Mouse (Mus musculus): ENCODE measurements around the gene Pdzd2. TPM values are rescaled to one million over a fixed set of nuclear protein-coding genes. Genes with fewer than 3 reads are reported as not detected.

The Pdzd2 gene
- total RNA-seq, 4 experiments from 2014 or later: 67.0 to 85.4 (median 77.8) TPM

DNA sequence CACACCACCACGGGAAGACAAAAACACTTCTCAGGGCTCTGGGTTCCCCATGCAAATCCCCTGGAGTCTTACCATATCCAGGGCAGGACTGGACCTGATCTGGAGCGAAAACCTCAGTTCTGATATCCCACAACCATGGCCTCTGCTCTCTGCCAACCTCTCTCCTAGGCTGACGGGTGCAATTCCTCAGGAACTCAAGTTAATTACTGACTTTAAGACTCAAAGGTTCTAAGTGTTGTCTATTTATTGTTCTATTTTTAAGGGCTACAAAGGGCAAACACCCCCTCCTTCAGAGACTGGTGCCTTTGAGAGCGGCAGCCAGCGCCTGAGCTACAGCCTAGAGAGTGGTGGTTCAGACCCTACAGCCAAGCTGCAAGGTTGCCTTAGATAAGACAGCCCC, 65.7 kb downstream of the Pdzd2 start:
- DNase-seq (ENCODE audit: low spot score in 2 of 2): no peak

DNA sequence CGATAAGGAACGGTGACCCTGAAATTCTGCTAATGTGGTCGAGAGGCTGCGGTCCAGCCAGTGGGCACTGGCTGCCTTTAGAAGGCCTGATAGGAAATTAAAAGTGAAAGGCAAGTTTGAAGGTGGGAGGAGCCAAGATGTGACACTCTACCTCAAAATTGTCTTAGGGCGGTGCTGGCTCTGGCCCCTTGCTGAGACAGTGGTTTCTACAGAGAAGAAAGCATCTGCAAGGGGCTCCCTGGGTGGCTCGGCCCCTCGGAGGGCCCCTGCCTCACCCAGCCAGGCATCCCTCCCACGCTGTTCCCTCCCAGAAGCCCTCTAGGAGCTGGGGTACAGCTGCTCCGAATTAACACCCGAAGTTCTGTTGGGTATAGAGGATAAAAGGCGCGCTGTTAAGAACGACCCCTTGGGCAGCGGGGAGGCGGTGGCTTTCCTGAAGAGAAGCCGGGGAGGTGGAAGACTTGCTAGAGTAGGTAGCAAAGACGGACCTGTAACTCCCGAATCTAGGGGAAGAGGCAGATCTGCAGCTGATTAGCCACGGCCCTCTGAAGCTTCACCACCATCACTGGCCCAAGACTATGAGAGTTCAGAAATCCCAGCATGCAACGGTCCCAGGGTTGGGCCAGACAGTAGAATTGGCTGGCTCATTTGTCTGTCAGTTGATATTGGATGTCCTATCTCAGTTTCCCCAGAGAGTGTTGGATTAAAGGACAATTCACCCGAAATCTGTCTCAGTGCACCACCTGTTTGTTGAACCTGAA, 71.8 kb downstream of the Pdzd2 start:
- no peak for DNase-seq (ENCODE audit: low spot score in 2 of 2)

DNA sequence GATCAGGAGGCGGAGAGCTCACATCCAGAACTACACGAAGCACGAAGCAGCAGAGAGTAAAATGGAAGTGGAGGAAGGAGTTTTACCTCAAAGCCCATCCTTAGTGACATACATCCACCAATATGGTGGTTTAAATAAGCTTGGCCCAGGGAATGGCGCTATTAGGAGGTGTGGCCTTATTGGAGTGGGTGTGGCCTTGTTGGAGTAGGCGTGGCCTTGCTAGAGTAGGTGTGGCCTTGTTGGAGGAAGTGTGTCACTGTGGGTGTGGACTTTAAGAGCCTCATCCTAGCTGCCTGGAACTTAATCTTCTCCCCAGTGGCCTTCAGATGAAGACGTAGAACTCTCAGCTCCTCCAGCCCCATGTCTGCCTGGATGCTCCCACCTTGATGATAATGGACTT, 73.8 kb downstream of the Pdzd2 start:
- no peak for DNase-seq (ENCODE audit: low spot score in 2 of 2)

DNA sequence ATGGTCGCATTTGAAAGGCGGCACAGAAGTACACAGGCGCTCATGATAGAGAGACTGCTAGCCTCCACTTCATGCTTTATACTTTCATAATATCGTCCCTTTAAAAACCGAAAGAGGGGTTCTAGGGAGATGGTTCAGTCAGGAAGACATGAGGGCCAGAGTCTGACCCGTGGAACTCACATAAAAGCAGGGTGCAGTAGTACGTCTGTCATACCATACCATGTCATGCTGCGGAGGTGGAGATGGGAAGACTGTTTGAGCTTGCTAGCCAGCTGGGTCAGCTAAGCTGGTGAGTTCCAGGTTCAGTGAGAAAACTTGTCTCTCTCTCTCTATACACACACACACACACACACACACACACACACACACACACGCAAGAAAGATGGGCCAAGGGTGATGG, 76.4 kb downstream of the Pdzd2 start:
- DNase-seq (ENCODE audit: low spot score in 2 of 2): no peak

DNA sequence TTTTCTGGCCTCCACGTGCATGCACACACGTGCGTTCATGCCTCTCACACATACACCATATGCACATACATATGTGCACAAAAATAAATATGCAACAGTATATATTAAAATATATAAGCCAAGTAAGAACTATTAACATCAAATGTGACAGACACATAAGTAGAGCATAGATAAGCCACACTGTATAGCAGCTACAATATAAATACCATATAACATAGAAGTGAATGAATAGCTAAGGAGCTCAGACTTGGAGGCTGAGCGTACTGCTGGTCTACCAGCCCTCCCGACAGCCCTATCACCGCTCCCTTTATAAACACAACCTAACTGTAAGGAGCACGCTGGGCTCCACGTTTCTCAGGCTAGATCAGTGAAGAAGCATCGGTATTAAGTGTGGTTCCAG, 79.4 kb downstream of the Pdzd2 start:
- no peak for DNase-seq (ENCODE audit: low spot score in 2 of 2)

DNA sequence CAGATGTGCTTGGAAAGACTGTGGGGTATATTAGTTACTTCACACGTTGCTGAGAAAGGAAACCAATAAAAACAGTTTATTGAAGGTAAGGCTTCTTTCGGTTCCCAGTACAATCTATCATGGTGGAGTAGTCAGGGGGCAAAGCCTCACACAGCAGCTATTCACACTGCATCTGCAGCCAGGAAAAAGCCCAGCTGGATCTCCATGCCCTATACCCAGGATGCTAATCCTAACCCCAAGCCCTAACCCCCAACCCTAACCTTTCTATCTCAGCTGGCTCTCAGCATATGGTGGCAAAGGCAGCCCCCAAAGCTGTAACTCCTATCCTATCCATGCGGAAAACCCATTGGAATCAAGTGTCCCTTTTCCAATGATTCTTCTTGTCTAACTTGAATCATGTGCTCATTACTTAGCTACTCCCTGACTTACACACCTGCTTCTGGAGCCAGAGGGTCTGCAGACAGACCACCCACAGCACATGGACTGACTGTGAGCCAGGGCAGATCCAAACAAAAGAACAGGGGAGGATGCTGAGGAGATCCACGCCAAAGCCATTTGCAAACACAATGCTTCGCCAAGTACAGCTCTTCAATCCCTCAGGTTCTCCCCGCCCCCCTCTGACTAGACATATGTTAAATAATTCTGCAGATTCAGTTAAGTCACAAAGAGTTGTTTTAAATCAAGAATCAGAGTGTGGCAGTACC, 83.6 kb downstream of the Pdzd2 start:
- no peak for DNase-seq (ENCODE audit: low spot score in 2 of 2)

DNA sequence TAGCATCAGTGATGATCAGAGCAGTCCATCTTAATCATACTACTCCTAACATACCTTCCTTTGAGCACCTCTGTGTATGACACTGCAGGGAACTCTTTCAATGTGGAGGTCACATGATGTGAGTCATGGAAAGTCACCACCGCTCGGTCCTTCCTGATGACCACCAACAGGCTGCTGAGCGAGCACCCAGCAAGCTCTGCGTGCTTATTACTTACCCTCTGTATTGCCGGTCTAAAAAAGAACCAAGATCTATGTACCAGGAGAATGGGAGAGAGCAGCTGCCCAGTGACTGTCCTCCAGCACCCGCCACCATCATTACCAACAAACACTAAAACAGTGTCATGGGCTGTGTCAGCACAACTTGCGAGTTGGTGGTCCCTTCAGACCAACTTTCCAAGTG, 84.4 kb downstream of the Pdzd2 start:
- DNase-seq (ENCODE audit: low spot score in 2 of 2): no peak

DNA sequence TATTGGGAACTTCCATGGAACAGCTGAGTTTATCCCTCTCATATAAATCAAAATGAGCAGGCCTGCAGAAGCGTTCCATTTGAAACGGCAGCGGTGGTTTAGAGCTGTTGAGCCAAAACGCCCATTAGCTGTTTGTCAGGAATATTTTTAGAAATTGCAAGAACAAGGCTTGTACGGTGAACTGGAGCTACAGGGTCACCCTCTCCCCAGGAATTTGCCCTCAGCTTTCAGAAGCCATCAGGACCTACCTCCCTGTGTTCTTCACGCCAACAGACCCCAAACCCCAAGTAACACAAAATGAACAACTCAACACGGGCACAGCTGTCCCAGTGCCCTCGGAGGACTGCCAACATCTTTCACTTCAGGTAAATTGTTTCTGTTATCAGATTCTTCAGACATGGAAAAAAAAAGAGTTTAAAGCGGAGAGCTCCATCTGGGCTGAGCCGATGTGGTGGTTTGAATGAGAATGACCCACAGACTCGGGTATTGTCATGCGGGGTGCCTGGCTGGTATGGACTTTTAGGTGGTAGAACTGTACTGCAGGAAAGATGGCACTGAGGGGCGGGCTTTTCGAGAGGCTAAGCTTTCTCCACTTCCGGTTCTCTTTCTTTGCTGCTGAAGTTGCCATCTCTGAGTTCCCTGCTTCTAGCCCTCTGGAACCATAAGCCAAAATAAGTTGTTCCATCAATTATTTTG, 87.2 kb downstream of the Pdzd2 start:
- no peak for DNase-seq (ENCODE audit: low spot score in 2 of 2)

DNA sequence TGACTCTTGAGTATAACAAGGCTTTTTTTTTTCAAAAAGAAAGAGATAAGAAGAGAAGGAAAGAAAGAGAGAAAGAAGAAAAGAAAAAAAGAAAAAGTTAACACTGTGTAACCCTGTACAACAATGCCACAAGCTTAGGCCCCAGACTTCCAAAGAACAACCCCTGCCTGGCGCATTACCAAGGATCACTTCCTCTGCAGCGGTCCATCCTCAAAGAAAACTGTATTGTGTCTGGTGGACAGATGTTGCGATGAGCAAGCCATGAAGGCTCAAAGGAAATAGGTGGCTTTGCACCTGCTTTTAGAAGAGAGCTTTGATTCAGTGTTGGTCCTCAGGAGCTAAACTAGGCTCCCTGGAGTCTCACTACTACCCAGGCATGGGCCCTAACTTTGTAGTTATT, 89.5 kb downstream of the Pdzd2 start:
- no peak for DNase-seq (ENCODE audit: low spot score in 2 of 2)

DNA sequence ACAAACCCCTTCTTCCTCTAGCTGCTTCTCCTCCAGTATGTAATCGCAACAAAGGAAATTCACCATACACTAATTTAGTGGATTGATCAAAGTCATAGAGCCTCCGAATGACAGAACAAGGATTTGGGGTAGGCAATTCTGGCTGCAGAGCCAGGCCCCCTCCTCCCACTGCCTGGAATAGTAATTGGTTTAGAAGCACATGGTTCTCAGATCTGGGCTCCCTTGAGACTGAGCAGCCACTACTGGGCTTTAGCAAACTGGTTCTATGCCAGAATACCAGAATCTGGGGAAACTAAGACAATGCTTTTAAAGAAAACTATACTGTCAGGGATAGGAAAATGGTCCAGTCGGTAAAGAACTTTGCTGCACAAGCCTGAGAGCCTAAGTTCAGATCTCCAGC, 90.0 kb downstream of the Pdzd2 start:
- no peak for DNase-seq (ENCODE audit: low spot score in 2 of 2)

DNA sequence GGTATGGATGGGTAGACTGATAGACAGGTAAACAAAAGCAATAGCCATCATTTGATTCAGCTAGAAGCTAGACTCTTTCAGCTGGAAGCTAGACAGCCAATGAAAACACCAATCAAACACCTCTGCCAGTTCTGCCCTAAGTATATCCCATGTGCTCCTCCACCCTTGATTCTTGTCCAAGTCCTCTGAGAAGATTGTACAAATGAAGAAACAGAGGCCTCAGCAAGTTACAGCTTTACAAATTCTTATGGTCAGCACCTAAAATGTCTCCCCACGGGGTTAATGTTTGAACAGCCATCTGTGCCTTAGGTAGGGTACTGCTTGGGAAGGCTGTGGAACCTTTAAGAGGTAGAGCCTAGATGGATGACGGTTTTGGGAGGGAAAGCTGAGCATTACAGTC, 90.6 kb downstream of the Pdzd2 start:
- DNase-seq (ENCODE audit: low spot score in 2 of 2): no peak

DNA sequence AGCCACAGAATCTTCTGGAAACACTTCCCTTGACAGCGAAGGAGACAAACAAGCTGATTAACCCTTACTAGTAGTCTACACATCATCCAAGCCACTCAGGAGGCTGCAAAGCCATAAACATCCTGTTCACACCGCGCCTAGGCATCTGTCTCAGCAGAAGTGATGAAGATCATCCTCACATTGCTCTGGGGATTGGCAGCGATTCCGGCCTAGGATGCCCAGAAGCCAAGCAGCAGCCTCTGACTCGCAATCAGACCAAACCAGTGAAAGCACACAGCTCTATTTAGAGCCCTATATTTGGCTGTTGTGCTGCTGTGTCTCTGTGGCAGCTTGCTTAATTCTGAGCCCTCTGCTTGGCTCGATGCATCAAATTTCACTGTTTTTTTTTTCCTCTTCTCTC, 99.0 kb downstream of the Pdzd2 start:
- peak in 1 of 2 experiments; percentile 70 for DNase-seq (ENCODE audit: low spot score in 2 of 2)

DNA sequence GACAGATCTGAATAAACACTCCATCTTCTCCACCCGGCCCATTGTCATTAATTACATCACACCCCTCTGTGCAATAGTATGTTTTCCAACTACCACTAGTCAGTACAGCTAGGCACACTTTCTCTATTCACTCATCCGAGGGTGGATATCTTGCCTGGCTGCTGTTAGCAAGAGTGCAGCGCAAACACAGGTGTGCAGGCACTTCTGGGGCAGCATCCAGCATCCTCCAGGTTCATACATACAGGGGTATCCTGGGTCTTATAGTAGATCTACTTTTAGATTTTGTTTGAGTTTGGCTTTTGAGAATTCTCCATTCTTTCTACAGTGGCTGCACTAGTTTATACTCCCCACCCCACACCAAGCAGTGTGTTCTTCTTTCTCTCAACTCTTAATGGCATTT, 99.9 kb downstream of the Pdzd2 start:
- no peak for DNase-seq (ENCODE audit: low spot score in 2 of 2)

DNA sequence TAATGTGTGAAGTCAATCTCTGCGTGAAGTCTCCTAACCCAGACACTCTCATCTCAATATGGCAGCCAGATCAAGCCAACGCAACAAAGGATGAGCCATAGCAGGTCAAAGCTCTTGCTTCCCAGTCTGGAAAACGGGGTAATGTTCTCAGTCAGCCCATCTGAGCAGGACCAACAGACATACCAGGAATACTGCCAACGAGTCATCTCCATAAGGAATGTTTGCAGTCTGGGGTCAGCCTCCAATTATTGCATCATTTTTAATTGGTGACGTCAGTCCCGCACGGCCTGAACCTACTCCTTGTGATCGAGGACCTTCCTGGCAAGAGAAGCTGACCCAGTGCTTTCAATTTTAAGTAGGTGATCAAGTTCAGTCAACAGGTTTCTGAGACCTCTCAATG, 100.5 kb downstream of the Pdzd2 start:
- no peak for DNase-seq (ENCODE audit: low spot score in 2 of 2)

DNA sequence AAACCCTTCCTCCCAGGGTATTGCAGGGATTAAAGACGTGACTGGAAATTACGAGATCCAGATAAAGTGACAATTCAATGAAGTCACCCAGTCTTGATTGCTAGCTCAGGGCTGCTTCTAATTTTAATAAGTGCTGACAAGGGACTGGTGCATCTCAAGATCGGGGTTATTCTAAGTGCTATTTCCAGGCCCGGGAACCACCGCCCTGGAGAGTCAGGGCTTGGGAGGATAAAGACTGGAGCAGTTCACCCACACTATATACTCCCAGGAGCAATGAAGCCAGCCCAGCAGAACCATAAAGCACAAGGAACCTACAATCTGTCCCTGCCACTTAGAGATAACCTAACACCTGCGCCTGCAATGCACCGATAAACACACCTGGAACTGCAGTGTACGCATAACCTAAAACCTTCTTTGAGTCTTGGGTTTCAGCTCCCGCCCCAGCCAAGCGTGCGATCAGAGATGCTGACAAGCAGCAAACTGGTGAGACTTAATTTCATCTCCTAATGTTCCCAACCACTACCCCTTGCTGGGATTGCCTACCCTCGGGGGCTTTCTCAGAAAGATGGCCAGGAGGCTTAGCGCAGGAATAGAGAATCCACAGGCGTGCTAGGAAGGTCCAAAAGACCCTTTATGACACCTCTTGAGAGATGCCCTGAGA, 101.2 kb downstream of the Pdzd2 start:
- DNase-seq (ENCODE audit: low spot score in 2 of 2): no peak

DNA sequence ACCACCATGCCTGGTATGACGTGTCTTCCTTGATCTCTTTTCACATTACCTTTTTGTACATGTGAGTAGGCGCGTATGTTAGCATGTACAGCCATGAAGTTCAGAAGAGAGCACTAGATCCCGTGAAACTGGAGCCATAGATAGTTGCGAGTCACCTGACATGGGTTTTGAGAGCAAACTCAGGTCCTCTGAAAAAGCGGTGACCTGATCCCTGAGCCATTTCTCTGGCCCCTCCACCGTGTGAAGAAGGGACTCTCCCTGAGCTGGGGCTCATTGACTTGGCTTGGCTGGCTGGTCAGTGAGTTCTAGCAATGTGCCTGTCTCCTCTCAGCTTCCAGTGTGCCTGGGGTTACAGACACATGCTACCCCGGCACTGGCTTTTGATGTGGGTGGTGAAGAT, 102.2 kb downstream of the Pdzd2 start:
- no peak for DNase-seq (ENCODE audit: low spot score in 2 of 2)

DNA sequence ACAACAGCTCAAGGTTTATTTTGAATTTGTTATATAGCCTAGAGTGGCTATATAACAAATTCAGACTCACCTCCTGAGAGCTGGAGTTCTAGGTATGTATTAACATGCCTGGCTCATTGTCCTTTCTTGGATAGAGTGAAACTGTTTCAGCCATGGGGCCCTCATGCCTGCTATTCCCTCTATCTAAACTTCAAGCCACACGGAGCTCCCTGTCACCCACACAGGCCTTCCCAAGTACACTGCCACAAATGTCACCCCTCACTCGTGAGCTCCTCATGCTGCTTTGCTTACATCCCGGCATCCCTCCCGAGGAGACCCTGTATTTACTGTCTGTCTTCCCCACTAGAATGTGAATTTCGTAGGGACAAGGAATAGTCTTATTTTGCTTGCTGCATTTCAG, 103.3 kb downstream of the Pdzd2 start:
- no peak for DNase-seq (ENCODE audit: low spot score in 2 of 2)

DNA sequence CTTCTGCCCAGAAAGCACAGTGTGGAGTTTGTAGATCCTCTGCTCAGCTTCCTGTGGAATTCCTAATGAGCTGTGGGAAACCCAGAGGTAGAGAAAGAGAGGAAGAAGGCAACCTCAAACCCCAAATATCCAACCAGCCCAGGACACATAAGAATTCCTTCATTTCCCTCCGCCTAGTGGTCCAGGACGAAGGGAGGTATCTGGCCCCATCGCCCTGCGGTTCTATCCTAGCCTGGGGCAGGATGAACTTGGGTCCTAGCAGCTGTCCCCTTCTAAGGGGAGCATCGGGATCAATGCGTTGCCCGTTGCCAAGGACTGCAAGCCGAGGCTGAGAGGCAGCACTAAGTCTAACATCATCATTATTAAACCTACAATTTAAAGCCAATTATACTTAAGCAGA, 104.8 kb downstream of the Pdzd2 start:
- no peak for DNase-seq (ENCODE audit: low spot score in 2 of 2)

DNA sequence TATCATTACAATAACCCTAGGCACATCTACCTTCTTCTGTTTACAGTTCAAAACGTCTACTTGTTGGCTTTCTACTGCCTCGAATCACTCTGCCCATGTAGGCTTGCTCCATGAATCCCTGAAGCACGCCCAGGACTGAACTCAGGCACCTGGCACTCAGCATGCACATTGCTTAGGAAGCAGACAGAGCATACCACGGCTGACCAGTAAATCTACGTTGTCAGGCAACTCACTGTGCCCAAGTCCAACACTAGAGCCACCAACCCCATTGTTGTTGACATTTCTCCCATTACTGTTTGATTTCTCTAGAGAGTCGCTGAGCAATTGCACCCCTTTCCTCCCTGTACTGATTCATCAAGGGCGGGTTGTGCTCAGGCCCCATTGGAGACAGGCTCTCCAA, 110.6 kb downstream of the Pdzd2 start:
- DNase-seq (ENCODE audit: low spot score in 2 of 2): no peak

DNA sequence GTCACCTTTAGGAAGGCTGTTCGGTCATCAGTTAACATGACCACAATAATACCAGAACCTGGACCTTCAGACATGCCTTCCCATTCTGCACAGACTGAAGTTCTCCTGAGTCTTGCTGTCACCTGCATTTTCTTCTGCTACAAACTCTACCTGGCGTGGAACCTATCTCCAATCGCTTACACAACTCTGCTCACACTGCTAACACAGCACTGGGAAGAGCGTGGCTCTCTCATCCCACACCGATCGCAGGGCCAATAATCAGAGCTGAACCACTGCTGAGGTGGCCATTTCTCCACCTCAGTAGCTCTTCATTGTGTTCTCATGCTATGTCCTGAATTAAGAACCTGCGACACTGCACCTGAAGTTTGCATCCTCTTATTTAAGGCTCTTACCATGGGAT, 111.3 kb downstream of the Pdzd2 start:
- DNase-seq (ENCODE audit: low spot score in 2 of 2): no peak

DNA sequence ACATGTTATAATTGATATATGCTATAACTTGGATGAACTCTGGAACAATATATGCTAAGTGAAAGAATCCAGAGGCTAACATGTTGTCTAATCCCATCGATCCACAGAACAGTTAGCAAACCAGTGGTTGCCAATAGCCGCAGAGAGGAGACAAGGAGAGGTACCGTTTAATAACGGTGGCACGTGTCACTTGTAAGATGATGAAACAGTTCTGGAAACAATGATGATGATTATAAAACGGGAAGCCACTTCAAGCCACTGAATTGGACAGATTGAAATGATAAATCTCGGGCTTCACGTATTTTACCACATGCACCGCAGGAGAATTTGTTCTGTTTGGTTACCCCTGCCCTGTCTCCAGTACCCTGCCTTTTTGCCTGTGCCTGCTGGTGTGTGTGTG, 112.8 kb downstream of the Pdzd2 start:
- no peak for DNase-seq (ENCODE audit: low spot score in 2 of 2)

DNA sequence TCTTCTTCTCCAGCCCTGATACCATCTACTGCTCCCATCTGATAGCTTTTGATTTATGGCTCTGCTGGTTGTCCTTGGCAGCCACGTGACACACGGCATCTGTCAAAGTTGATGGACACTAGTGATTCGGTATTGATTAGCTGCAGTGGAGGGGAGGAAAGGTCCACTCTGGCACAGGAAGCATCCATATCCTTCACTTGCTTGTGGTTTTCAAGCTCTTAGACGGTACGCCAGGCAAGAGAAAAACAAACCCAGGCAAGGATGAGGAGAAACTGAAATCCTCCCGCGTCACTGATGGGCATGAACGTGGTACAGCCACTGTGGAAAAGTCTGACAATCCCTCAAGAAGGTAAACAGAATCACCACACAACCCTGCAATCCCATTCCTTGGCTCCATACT, 113.6 kb downstream of the Pdzd2 start:
- DNase-seq (ENCODE audit: low spot score in 2 of 2): no peak

Data from left cerebral cortex, adult 8-10 months (tissue).